Mouse (Mus musculus): Measurements from ENCODE around the gene 4931428F04Rik.

- TF ChIP-seq CTCF (IDR thresholded peaks at IDR 0.05; ENCODE audit: low read depth, low read length) (no peak), POLR2A (IDR thresholded peaks at IDR 0.05; ENCODE audit: extremely low read depth, insufficient read depth, low read length) (no peak)
Measured at GRCm38 (mm10) chr8:105315073-105315769, 25.6 kb upstream of the 4931428F04Rik start.
